Mouse (Mus musculus) liver, embryonic 14.5 days (tissue): ENCODE data around the gene Gm45521. TPM values are rescaled to one million over a fixed set of nuclear protein-coding genes. Genes with fewer than 3 reads are reported as not detected.

Experiments
- ATAC-seq: fragments of 200-750 bp; cut with Nextera tagmentation; 2 replicates; pipeline ENCODE4 v1.8.0; 2017; ENCODE audit warnings: moderate number of reproducible peaks, mild to moderate bottlenecking, moderate library complexity; ENCODE audit not compliant: insufficient read depth
- DNase-seq, 3 experiments: peaks; one replicate each; pipeline ENCODE4 v3.0.0-alpha.2; 2012 to 2013; ENCODE audit warnings: low read depth in 3 of 3, low spot score in 3 of 3
- H3K27ac ChIP-seq: fragments of 300-500 bp; sonication (generic); 2 replicates; pipeline ENCODE4 v1.5.1; 2014; ENCODE audit warnings: moderate library complexity, mild to moderate bottlenecking, control low read depth, inconsistent platforms
- H3K27me3 ChIP-seq: fragments of 300-500 bp; sonication (generic); 2 replicates; pipeline ENCODE4 v1.6.1; 2014; ENCODE audit warnings: mild to moderate bottlenecking, low read length, moderate library complexity; ENCODE audit not compliant: control insufficient read depth, insufficient read depth
- H3K36me3 ChIP-seq: fragments of 300-500 bp; sonication (generic); replicated peaks from 2 replicates; pipeline ENCODE4 v1.6.1; 2014; ENCODE audit warnings: low read depth; ENCODE audit not compliant: control insufficient read depth, insufficient read depth
- H3K4me1 ChIP-seq, 2 experiments: fragments of 200-500 bp in 1 of 2; fragments of 300-500 bp in 1 of 2; sonication (generic) in 1 of 2; replicated peaks; 2 replicates each; pipeline ENCODE4 v1.6.1; 2012 to 2014; ENCODE audit warnings: antibody characterized with exemption in 1 of 2, inconsistent platforms in 1 of 2, low read length in 1 of 2; ENCODE audit not compliant: control insufficient read depth in 2 of 2, insufficient read depth in 2 of 2
- H3K4me2 ChIP-seq: fragments of 300-500 bp; sonication (generic); 2 replicates; pipeline ENCODE4 v1.6.1; 2014; ENCODE audit warnings: low read depth, mild to moderate bottlenecking, control low read depth, moderate library complexity
- H3K4me3 ChIP-seq, 2 experiments: fragments of 200-500 bp in 1 of 2; fragments of 300-500 bp in 1 of 2; sonication (generic) in 1 of 2; 2 replicates each; pipeline ENCODE4 v1.5.1; 2012 to 2014; ENCODE audit warnings: low read depth in 2 of 2, low read length in 2 of 2, mild to moderate bottlenecking in 2 of 2, control low read depth in 1 of 2, inconsistent platforms in 1 of 2, moderate library complexity in 1 of 2; ENCODE audit not compliant: insufficient read depth in 1 of 2
- H3K9ac ChIP-seq: fragments of 300-500 bp; sonication (generic); replicated peaks from 2 replicates; pipeline ENCODE4 v1.6.1; 2014; ENCODE audit warnings: mild to moderate bottlenecking, control low read depth, moderate library complexity
- H3K9me3 ChIP-seq: fragments of 300-500 bp; sonication (generic); 2 replicates; pipeline ENCODE4 v1.6.1; 2016; ENCODE audit warnings: low read length, mixed read lengths; ENCODE audit not compliant: control insufficient read depth
- CTCF ChIP-seq: IDR thresholded peaks from 2 replicates; pipeline ENCODE4 v1.5.1; 2016; ENCODE audit warnings: antibody characterized with exemption, low read depth, control low read depth
- EP300 ChIP-seq: IDR thresholded peaks from 2 replicates; pipeline ENCODE4 v1.6.1; 2016; ENCODE audit warnings: antibody characterized with exemption, low read depth
- WGBS: fragments of 180-500 bp; shearing (Covaris S2); extraction: QIAGEN DNeasy Blood & Tissue Kit; methylation state at CpG from one replicate; pipeline ENCODE4 v1.1.7; 2014; ENCODE audit not compliant: insufficient replicate concordance; 5-methylcytosine and 5-hydroxymethylcytosine counted together
- polyA plus RNA-seq, 2 experiments: library from polyadenylated mRNA; depleted of rRNA in 1 of 2; stranded (reverse) in 1 of 2; unstranded in 1 of 2; fragments of >200 nt; fragmentation: Nextera tagmentation in 1 of 2; extraction: Ambion mirVana in 1 of 2; gene quantifications; 2 replicates each; pipeline versions ENCODE4 v1.2.1 to v1.2.3; 2012 to 2014

Gm45521 gene
- polyA plus RNA-seq, 2 experiments = not detected

DNA sequence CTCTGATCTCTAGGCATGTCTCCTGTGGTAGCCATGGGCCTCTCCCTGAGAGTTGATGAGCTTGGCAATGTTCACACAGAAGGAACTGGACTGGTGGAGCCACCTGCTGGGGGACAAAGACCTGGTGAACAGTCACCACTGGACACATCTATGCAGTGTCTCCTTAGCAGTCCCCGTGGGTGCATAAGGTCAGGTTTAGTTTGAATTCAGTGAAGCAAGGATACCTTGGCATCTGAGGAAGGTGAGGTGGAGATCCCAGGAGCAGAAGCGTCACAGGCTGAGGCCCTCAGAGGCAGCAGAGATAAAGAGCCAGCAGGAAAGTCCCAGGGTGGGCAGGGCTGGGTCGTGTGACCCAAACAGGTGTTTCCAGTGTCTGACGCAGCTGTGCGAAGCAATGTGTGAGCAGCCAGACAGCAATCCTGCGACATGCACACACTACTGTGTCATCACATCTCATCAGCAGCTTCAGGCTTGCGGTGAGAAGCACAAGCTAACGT is 37.2 kb downstream of the Gm45521 start, which contains the start of gene Dnase1l3:
Gene Dnase1l3, minus strand, starts transcription at position 303 of the 497 bp plus-strand sequence.
- DNase-seq (no peak), ATAC-seq (0 out of 2 replicates have a peak, but pooled peaks have one; percentile 41)
- Histone ChIP-seq H3K9me3 (no peaks in the 10 kb centered on the region), H3K4me3 (no peak within 1 kb of the TSS), H3K27ac (no peak within 1 kb of the TSS), H3K27me3 (no peaks in the 10 kb centered on the region), H3K4me2 (no peak within 1 kb of the TSS), H3K4me1 (0 out of 4 replicates have a peak, but pooled peaks cover 0 to 1% of the 10 kb centered on the region in 2 experiments), H3K9ac (no peak within 1 kb of the TSS), H3K36me3 (no peaks in the 10 kb centered on the region)
- 54% methylated on average over 8 of the region's 8 CpGs for WGBS
- TF ChIP-seq CTCF = peak; percentile 61
- no peak for TF ChIP-seq EP300

DNA sequence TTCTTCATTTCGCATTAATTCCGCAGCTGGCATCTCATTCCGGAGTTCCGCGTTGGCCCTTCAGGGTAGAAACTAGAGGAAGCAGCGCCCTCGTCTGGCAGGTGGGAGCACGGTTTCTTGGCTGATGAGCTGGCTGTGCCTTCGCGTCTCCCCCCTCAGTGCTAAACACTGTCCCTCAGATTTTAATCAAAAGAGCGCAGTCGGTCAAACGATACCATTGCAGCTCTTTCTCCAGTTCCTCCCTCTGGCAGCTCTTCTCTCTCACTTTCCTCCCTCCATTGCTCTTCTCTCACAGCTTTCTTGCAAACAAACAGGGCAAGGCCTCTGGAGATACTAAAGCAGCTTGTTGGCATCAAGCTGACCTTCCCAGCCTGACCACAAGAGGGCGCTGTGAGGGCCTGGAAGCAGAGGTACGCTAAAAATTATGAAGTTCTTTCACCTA is 40.2 kb downstream of the Gm45521 start:
- peaks cover 14% of the 10 kb centered on the region for H3K27me3 ChIP-seq
- WGBS = 2% methylated on average over 15 of the region's 15 CpGs
- H3K36me3 ChIP-seq = no peaks in the 10 kb centered on the region
- H3K27ac ChIP-seq = no peak overlapping the region
- peak overlapping the region; percentile 38 for H3K4me2 ChIP-seq
- no peak overlapping the region for H3K4me3 ChIP-seq
- TF ChIP-seq CTCF (peak; percentile 84), EP300 (no peak)
- peak; percentile 54 to 61 (median 55) for DNase-seq
- H3K9ac ChIP-seq = no peak overlapping the region
- no peaks in the 10 kb centered on the region for H3K9me3 ChIP-seq
- H3K4me1 ChIP-seq = 0 out of 4 replicates have a peak, but pooled peaks cover 0 to 1% of the 10 kb centered on the region in 2 experiments
- ATAC-seq = peak; percentile 57; the same call in 1 of the 2 replicates

DNA sequence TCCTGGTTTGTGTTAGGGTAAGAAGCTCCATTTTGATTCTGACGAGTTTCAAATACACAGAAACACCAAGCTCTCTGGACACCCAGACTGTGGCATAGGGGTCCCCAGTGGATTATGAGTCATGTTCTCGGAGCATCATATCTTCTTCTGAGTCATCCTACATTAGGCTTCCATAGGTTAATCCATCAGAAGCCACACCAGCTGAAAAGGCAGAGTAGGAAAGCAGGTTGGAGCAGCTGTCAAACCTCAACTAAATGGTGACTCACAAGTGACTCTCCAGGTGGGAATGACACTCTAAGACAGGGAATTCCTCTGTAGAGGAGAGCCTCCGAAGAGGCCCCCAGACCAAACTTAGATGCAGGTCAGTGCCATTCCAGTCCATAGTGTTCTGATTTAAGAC is 41.9 kb downstream of the Gm45521 start:
- ATAC-seq (no peak), DNase-seq (no peak)
- Histone ChIP-seq H3K36me3 (no peaks in the 10 kb centered on the region), H3K9ac (no peak overlapping the region), H3K4me3 (no peak overlapping the region), H3K4me2 (no peak overlapping the region), H3K27ac (no peak overlapping the region), H3K4me1 (peaks cover 0 to 2% of the 10 kb centered on the region in 2 experiments; a peak in 1 of 4 replicates), H3K27me3 (peaks cover 30% of the 10 kb centered on the region), H3K9me3 (no peaks in the 10 kb centered on the region)
- WGBS = 52% methylated on average over 3 of the region's 3 CpGs
- TF ChIP-seq CTCF = no peak
- no peak for TF ChIP-seq EP300

DNA sequence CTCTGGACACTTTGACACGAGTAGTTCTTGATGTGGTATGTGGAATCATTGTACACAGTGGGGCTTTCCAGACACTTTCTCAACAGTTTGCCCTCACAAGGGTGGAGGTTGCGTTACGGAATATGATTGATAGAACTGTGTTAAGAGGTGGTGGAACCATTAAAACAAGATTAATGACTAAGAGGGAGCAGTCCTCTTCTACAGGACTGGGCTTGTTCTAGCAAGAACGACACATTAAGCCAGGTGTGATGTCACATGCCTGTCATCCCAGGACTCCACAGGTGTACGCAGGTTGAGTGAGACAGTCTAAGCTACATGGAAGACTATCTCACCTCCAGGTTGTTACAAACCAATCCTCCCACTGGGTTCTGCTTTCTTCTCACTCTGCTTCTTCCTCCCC is 42.3 kb downstream of the Gm45521 start:
- 65% methylated on average over 5 of the region's 5 CpGs for WGBS

DNA sequence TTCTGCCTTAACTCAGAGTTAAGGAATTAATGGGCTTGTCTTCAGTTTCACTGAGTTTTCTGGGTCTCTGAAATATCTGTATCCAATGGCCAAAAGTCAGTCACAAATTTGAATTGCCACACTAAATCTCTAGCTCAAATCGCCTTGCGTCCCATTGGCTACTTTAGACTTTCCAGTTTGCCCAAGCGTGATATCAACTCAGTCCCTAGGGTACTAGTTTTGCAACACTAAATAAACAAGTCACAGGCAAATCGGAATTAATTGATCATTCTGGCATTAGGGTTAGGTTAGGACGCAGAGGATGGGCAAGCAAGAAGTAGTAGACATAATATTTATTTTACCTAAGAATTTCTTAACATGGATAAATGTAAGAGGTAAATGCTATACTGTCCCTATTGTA is 43.2 kb downstream of the Gm45521 start:
- DNase-seq (no peak), ATAC-seq (no peak)
- Histone ChIP-seq H3K9ac (no peak overlapping the region), H3K27me3 (peaks cover 30% of the 10 kb centered on the region), H3K36me3 (no peaks in the 10 kb centered on the region), H3K4me3 (no peak overlapping the region), H3K4me1 (peaks cover 0 to 4% of the 10 kb centered on the region in 2 experiments; a peak in 1 of 4 replicates), H3K27ac (no peak overlapping the region), H3K9me3 (no peaks in the 10 kb centered on the region), H3K4me2 (no peak overlapping the region)
- TF ChIP-seq CTCF (no peak), EP300 (no peak)
- 50% methylated on average over 5 of the region's 5 CpGs for WGBS

More for the DNA sequence above, 42.3 kb downstream of the Gm45521 start:
- Histone ChIP-seq H3K27ac (no peak overlapping the region), H3K9me3 (no peaks in the 10 kb centered on the region), H3K4me2 (no peak overlapping the region), H3K9ac (no peak overlapping the region), H3K4me1 (peaks cover 0 to 4% of the 10 kb centered on the region in 2 experiments; a peak in 1 of 4 replicates), H3K36me3 (no peaks in the 10 kb centered on the region), H3K4me3 (no peak overlapping the region), H3K27me3 (peaks cover 30% of the 10 kb centered on the region)
- DNase-seq (no peak), ATAC-seq (no peak)
- TF ChIP-seq EP300 = no peak
- TF ChIP-seq CTCF = no peak
